Mouse (Mus musculus) hindbrain, embryonic 15.5 days (tissue): ENCODE measurements at regions not wholly inside any gene's neighbourhood (a gene's known extent, or its start where the extent isn't known, plus 50 kb on each side); places are given as distances from the start of the nearest gene placed in this dataset.

Source experiments
- ATAC-seq: fragments of 200-750 bp; cut with Nextera tagmentation; 2 replicates; pipeline ENCODE4 v1.8.0; 2017; ENCODE audit warnings: low read depth, moderate number of reproducible peaks, moderate TSS enrichment; ENCODE audit not compliant: low FRiP score
- H3K27ac ChIP-seq: fragments of 300-500 bp; sonication (generic); replicated peaks from 2 replicates; pipeline ENCODE4 v1.5.1; 2015; ENCODE audit warnings: mild to moderate bottlenecking, inconsistent platforms
- H3K27me3 ChIP-seq: fragments of 300-500 bp; sonication (generic); 2 replicates; pipeline ENCODE4 v1.6.1; 2015; ENCODE audit warnings: control low read depth, inconsistent platforms
- H3K36me3 ChIP-seq: fragments of 300-500 bp; sonication (generic); 2 replicates; pipeline ENCODE4 v1.6.1; 2015; ENCODE audit warnings: control low read depth, inconsistent platforms
- H3K4me1 ChIP-seq: fragments of 300-500 bp; sonication (generic); replicated peaks from 2 replicates; pipeline ENCODE4 v1.6.1; 2015; ENCODE audit warnings: control low read depth, inconsistent platforms
- H3K4me2 ChIP-seq: fragments of 300-500 bp; sonication (generic); 2 replicates; pipeline ENCODE4 v1.6.1; 2015; ENCODE audit warnings: moderate library complexity, mild to moderate bottlenecking, inconsistent platforms
- H3K4me3 ChIP-seq: fragments of 300-500 bp; sonication (generic); 2 replicates; pipeline ENCODE4 v1.5.1; 2015; ENCODE audit warnings: mild to moderate bottlenecking, inconsistent platforms
- H3K9ac ChIP-seq: fragments of 300-500 bp; sonication (generic); 2 replicates; pipeline ENCODE4 v1.6.1; 2015; ENCODE audit warnings: inconsistent platforms
- H3K9me3 ChIP-seq: fragments of 300-500 bp; sonication (generic); 2 replicates; pipeline ENCODE4 v1.6.1; 2016; ENCODE audit warnings: control low read depth, inconsistent platforms
- WGBS: fragments of 180-500 bp; shearing (Covaris S2); methylation state at CpG from one replicate; pipeline ENCODE4 v1.1.7; 2015; 5-methylcytosine and 5-hydroxymethylcytosine counted together

DNA sequence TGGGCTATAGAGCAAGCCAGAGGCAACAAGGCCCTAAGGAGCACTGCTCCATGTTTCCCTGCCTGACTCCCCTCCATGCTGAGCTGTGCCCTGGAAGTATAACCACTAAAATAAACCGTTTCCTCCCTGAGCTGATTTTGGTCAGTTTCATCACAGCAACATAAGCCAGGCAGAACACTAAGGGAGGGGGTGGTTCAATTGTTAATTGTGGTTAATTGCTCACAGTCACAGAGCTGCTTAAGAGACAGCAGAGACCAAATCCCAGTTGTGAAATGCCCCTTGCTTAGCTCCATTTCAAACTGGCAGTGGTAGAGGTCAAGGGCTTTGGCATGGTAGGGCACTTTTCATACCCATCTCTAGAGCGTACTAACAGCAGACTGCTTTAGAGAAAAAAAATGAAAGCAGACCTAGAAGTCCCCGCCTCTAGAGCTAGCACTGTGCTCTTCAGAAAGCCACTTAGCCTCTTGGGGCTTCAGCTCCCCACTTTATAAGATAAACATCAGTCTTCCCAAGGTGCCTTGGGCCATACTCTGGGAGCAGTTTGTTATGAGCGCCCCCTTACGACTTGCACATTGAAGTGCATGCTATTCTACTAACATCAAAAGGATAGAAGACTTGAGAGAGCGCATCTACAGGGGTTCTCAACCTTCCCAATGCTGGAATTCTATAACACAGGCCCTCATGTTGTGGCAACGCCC is 380.3 kb upstream of the Zfp703 start:
- Histone ChIP-seq H3K9me3 (no peaks in the 10 kb centered on the region), H3K4me2 (no peak overlapping the region), H3K27ac (no peak overlapping the region), H3K4me1 (peaks cover 17% of the 10 kb centered on the region), H3K27me3 (no peaks in the 10 kb centered on the region), H3K4me3 (no peak overlapping the region), H3K9ac (no peak overlapping the region), H3K36me3 (no peaks in the 10 kb centered on the region)
- 68% methylated on average over 7 of the region's 7 CpGs for WGBS
- no peak for ATAC-seq

DNA sequence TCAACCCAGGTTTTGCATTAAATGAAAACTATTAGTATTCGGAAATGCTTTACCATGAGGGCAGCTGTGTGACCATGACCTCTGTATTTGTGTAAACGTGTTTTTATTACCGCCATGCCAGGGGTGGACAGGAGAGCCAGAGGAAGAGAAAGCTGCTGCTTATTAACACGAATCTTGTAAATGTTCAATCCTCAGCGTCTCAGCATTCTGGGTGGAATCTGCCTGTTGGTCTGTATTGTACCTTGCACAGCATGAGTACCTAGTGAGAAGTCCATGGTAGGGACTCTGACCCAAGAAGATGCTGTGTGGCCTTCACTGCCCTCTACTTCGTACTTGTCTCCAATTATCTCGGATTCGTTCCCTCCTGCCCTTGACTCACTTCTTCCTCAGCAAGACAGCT is 378.6 kb upstream of the Zfp703 start:
- Histone ChIP-seq H3K36me3 (no peaks in the 10 kb centered on the region), H3K4me1 (peaks cover 15% of the 10 kb centered on the region), H3K27ac (no peak overlapping the region), H3K4me2 (no peak overlapping the region), H3K27me3 (no peaks in the 10 kb centered on the region), H3K9ac (no peak overlapping the region), H3K9me3 (no peaks in the 10 kb centered on the region), H3K4me3 (no peak overlapping the region)
- ATAC-seq: no peak
- WGBS: 87% methylated on average over 8 of the region's 8 CpGs

DNA sequence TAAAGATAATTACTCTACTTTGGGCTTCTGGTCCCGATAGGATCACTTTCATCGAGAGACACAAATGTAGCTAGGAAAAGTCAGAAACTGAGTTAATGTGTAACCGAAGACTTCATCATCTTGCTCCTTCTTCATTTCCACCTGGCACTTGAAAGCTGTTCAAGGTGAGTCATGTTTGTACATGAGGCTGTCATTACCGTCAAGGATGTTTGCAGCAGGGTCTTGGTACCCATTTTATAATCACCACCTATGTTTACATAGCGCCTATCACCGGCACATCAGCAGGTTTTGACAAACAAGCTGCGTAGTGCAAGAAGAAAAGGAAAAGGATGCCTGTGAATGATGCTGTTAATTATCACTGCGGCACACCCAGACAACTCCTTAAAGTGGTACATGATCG is 377.0 kb upstream of the Zfp703 start:
- 92% methylated on average over 9 of the region's 9 CpGs for WGBS
- no peak overlapping the region for H3K4me3 ChIP-seq
- H3K27ac ChIP-seq: no peak overlapping the region
- ATAC-seq: no peak
- no peaks in the 10 kb centered on the region for H3K36me3 ChIP-seq
- H3K27me3 ChIP-seq: no peaks in the 10 kb centered on the region
- H3K9me3 ChIP-seq: no peaks in the 10 kb centered on the region
- H3K4me1 ChIP-seq: 0 out of 2 replicates have a peak, but pooled peaks cover 7% of the 10 kb centered on the region
- H3K4me2 ChIP-seq: no peak overlapping the region
- H3K9ac ChIP-seq: no peak overlapping the region

DNA sequence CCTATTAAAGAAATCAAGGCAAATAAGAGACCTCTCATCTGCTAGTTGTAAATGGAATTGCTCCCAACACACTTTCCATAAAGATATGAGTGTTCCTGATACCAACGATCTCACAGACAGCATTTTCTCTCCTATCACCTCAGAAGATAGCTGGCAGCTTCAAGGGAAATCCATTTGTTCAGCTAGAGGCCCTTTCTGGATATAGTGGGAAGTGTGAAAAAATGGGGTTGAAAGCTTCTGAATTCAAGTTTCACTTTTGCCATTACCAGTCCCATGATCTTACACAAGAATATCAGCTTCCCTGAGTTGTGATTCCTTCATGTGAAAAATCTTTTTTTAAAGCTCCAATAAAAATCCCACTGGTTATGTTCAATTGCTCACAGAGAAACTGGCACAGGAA is 369.1 kb upstream of the Zfp703 start:
- WGBS: 70% methylated on average over 1 of the region's 1 CpGs
- no peak overlapping the region for H3K27ac ChIP-seq
- H3K4me1 ChIP-seq: no peaks in the 10 kb centered on the region
- no peak for ATAC-seq
- no peak overlapping the region for H3K4me2 ChIP-seq
- H3K27me3 ChIP-seq: no peaks in the 10 kb centered on the region
- no peaks in the 10 kb centered on the region for H3K36me3 ChIP-seq
- H3K9ac ChIP-seq: no peak overlapping the region
- H3K9me3 ChIP-seq: peaks cover 3% of the 10 kb centered on the region; the same call in 1 of the 2 replicates
- H3K4me3 ChIP-seq: no peak overlapping the region

DNA sequence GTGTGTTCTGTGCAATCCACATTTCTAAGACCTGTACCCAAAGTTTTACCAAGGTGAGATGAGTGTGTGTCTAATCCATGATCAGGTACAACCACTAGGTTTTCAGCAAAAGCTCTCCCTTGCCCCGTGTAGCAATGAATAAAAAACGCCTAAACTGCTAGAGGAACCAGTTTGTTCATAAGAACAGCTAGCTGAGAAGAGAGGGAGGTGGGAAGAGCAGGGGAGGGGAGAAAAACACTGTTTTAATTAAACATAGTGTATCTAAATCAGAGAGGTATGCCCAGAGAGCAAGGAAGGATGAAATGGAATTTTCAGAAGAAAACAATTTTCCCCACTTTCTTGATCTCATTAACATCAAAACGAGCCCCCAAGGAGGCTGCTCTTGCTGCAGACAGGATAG is 368.5 kb upstream of the Zfp703 start:
- Histone ChIP-seq H3K4me2 (no peak overlapping the region), H3K4me1 (no peaks in the 10 kb centered on the region), H3K36me3 (no peaks in the 10 kb centered on the region), H3K9ac (no peak overlapping the region), H3K27ac (no peak overlapping the region), H3K4me3 (no peak overlapping the region), H3K9me3 (peaks cover 3% of the 10 kb centered on the region; the same call in 1 of the 2 replicates), H3K27me3 (no peaks in the 10 kb centered on the region)
- ATAC-seq: no peak
- 58% methylated on average over 3 of the region's 3 CpGs for WGBS

DNA sequence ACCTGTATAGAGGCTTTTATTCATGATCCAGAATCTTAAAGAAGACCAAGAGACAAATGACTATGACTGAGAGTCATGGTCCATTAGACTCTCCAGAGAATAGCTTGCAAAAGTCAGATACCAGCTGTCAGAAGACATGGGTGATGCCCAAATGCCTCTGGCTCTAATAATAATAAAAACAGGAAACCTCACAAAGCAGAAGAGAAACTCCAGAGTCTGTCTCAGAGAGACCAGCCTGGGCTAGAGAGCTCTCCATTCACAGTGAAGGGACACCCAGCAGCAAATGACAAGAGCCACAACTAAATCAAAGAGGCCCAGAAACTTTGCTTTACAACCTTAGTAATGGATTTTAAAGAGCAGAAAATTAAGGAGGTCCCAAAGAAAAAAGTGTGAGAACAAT is 365.0 kb upstream of the Zfp703 start:
- no peak overlapping the region for H3K4me3 ChIP-seq
- no peak overlapping the region for H3K27ac ChIP-seq
- no peaks in the 10 kb centered on the region for H3K27me3 ChIP-seq
- 0 out of 2 replicates have a peak, but pooled peaks cover 3% of the 10 kb centered on the region for H3K9me3 ChIP-seq
- ATAC-seq: no peak
- H3K4me1 ChIP-seq: no peaks in the 10 kb centered on the region
- no peaks in the 10 kb centered on the region for H3K36me3 ChIP-seq
- H3K4me2 ChIP-seq: no peak overlapping the region
- no peak overlapping the region for H3K9ac ChIP-seq

DNA sequence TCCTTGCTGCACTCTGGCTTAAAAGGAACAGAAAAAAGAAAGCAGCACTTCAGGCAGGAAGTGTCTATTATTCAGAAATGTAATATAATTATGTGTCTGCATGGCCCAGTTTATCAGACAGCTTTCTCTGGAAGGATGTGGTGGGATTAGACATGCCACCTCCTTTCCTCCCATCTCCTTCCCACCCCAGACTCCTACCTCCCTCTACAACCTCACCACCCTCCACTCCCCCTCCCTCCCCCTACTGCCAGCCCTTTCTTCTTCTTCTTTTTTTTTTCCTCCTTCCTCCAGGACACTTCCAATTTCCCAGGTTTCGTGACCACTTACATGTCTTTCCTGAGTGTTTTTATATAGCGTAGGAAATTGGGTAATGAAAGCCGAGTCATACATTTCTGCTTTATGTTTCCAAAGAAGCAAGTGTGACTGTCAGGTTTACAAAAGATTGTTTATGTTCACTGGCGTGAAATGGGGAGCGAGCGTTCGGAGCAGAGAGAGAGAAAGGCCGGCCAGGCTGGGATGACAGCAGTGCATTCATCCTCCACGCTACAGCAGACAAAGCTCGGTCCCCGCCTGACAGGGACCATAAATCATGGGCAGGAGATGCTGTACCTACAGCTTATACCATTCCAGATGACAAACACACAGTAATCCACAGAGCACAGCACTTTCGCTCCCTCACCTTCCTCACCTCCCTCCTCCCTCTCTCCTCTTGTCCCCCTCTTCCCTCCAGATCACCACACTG is 354.6 kb upstream of the Zfp703 start:
- H3K27me3 ChIP-seq: no peaks in the 10 kb centered on the region
- H3K4me3 ChIP-seq: 0 out of 2 replicates have a peak overlapping the region, but pooled peaks have one; percentile 11
- H3K4me2 ChIP-seq: peak overlapping the region; percentile 46
- no peaks in the 10 kb centered on the region for H3K36me3 ChIP-seq
- no peaks in the 10 kb centered on the region for H3K9me3 ChIP-seq
- H3K9ac ChIP-seq: peak overlapping the region; percentile 22; the same call in 1 of the 2 replicates
- WGBS: 8% methylated on average over 12 of the region's 12 CpGs
- peak overlapping the region; percentile 69 for H3K27ac ChIP-seq
- H3K4me1 ChIP-seq: peaks cover 39% of the 10 kb centered on the region
- ATAC-seq: peak; percentile 87

DNA sequence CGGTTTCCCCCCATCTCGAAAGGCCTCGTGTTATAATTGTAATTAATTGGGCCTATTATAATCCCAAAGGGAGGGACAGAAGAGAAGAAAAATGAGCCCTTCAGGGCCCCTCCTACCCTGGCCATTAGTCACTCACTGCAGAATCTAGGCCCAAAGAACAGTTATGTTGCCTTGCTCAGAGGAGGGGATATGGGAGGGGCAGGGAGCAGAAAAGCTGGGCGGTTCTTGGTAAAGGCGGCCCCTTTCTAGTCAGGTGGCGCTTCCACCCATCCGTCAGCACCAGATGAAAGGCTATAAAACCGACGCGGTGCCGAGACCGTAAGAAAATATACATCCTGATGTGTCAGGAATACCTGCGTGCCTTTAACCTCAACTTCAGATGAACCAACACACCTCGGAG is 350.9 kb upstream of the Zfp703 start:
- no peaks in the 10 kb centered on the region for H3K9me3 ChIP-seq
- H3K27ac ChIP-seq: 0 out of 2 replicates have a peak overlapping the region, but pooled peaks have one; percentile 17
- H3K4me2 ChIP-seq: 0 out of 2 replicates have a peak overlapping the region, but pooled peaks have one; percentile 0
- H3K36me3 ChIP-seq: no peaks in the 10 kb centered on the region
- H3K9ac ChIP-seq: no peak overlapping the region
- peak; percentile 24; the same call in 1 of the 2 replicates for ATAC-seq
- H3K27me3 ChIP-seq: no peaks in the 10 kb centered on the region
- no peak overlapping the region for H3K4me3 ChIP-seq
- WGBS: 44% methylated on average over 14 of the region's 14 CpGs
- H3K4me1 ChIP-seq: peaks cover 42% of the 10 kb centered on the region

DNA sequence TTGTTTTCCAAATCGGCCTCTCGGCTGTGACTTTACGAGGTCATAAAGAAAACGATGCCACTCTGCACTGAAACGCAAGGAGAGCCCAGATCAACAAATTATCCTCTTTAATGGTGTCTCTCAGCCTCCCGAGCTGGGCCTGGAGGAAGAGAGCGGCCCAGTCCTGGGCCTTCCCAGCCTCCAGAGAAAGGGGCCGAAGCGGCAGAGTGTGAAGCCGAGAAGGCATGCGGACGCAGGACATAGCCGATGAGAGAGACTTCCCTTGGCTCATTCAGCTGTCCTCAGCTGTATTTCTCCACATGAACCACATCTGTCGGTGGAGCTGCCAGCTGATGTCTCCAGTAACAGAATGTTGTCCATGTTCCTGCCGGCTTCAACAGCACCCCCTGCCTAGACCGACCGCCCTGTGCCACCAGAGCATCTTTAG is 350.5 kb upstream of the Zfp703 start:
- H3K27ac ChIP-seq: peak overlapping the region; percentile 17; the same call in 1 of the 2 replicates
- H3K36me3 ChIP-seq: no peaks in the 10 kb centered on the region
- no peaks in the 10 kb centered on the region for H3K9me3 ChIP-seq
- peaks cover 39% of the 10 kb centered on the region for H3K4me1 ChIP-seq
- H3K4me3 ChIP-seq: no peak overlapping the region
- no peaks in the 10 kb centered on the region for H3K27me3 ChIP-seq
- no peak overlapping the region for H3K9ac ChIP-seq
- H3K4me2 ChIP-seq: 0 out of 2 replicates have a peak overlapping the region, but pooled peaks have one; percentile 0
- ATAC-seq: no peak
- 49% methylated on average over 17 of the region's 17 CpGs for WGBS

DNA sequence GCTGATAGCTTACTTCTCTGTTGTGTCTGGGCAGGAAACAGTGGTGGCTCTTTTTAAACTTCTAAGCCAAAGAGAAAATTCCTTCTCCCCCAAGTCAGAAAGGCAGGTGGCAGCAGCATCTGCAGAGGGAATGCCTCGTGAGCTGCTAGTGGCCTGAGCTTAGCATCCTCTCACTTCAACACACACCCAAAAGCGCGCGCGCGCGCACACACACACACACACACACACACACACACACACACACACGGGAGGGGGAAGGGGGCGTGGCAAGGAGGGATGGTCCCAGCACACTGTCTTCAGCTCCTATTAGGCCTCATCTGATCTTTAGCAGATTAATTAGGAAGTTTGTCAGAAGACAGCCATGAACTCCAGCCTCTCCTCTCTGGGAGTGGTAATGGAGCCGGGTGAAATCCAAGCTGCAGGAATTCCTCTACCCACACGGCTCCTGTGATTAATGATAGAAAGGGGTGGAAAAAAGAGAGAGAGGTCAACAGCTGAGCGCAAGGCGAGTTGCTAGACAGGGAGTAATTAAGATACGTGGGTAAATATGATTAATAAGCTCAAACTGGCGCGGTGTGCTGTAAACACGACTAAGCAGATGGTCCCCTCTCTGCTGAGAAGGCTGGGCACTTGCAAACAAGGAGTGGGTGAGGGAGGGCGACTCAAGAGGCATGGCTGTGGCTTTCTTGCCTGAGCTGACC is 349.8 kb upstream of the Zfp703 start:
- Histone ChIP-seq H3K9ac (no peak overlapping the region), H3K36me3 (no peaks in the 10 kb centered on the region), H3K4me2 (no peak overlapping the region), H3K27ac (peak overlapping the region; percentile 17; the same call in 1 of the 2 replicates), H3K27me3 (no peaks in the 10 kb centered on the region), H3K4me3 (no peak overlapping the region), H3K9me3 (no peaks in the 10 kb centered on the region), H3K4me1 (peaks cover 32% of the 10 kb centered on the region)
- peak; percentile 35; the same call in 1 of the 2 replicates for ATAC-seq
- WGBS: 49% methylated on average over 16 of the region's 18 CpGs

DNA sequence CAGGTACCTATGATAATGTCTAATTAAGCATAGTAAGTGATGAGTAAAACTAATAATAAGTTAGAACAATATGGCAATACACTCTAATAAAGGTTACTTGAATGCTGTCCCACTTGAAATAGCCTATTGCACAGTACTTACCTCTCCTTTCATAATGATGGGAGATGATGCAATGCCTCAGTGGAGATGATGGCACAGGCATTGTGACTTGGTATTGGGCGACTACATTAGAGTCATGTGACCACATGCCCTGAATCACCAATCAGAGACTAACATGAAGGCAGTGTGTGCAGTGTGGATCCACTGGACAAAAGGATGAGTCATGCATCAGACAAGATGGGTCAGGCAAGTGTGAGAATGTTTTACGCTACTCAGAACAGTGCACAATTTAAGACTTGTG is 346.6 kb upstream of the Zfp703 start:
- no peak for ATAC-seq
- Histone ChIP-seq H3K4me1 (peaks cover 23% of the 10 kb centered on the region), H3K27me3 (no peaks in the 10 kb centered on the region), H3K9me3 (no peaks in the 10 kb centered on the region), H3K9ac (no peak overlapping the region), H3K4me3 (no peak overlapping the region), H3K27ac (no peak overlapping the region), H3K36me3 (no peaks in the 10 kb centered on the region), H3K4me2 (no peak overlapping the region)
- 87% methylated on average over 2 of the region's 2 CpGs for WGBS

DNA sequence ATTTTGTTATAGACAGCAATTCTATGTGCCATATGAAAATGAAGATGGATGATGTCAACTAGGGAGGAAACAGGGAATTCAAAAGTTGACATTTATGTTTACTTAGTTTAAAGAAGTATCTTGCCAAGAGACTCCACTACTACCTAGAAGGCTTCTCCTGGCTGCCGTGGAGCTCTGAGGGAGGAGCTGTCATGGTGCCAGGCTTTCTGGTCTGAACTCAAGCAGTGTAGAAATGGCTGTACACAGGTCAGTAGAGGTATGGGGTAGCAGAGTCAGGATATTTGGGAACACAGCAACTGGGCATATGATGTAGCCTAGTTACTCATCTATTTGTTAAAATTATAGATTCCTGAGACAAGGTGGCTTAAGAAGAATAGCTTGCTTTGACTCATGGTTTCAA is 341.4 kb upstream of the Zfp703 start:
- no peak for ATAC-seq
- Histone ChIP-seq H3K9ac (no peak overlapping the region), H3K4me3 (no peak overlapping the region), H3K9me3 (no peaks in the 10 kb centered on the region), H3K27ac (no peak overlapping the region), H3K36me3 (no peaks in the 10 kb centered on the region), H3K27me3 (no peaks in the 10 kb centered on the region), H3K4me2 (no peak overlapping the region), H3K4me1 (no peaks in the 10 kb centered on the region)
- 45% methylated on average over 1 of the region's 1 CpGs for WGBS
